Mouse (Mus musculus): ENCODE measurements at regions not wholly inside any gene's neighbourhood (a gene's known extent, or its start where the extent isn't known, plus 50 kb on each side); places are given as distances from the start of the nearest gene placed in this dataset.

DNA sequence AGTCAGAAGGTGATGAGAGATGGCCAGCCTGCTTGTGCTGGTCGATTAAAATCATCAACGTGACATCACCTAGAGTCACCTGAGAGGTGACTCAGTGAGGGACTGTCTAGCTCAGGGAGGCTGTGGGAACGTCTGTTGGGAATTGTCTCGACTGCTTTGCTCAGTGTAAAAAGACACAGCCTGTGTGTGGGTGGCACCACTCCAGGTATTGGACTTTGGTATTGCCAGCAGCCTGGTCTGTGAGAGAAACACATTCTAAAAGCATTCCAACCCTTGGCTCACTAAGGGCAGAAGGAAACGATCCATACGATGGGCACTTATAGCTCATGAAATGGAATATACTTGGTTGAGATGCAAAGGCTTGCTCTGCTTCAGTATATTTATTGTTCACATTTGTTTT is 209.2 kb downstream of the Mroh4 start:
- TF ChIP-seq EP300 (IDR thresholded peaks at IDR 0.05; ENCODE audit: low read depth), result no peak
- no peak for TF ChIP-seq CTCF (IDR thresholded peaks at IDR 0.05; ENCODE audit: low read depth)
- Histone ChIP-seq H3K36me3 (replicated peaks; ENCODE audit: control insufficient read depth, insufficient read depth, low read depth) (no peaks in the 10 kb centered on the region), H3K27ac (no peak overlapping the region), H3K4me3 (ENCODE audit: insufficient read depth in 1 of 2, low read depth in 2 of 2, low read length in 2 of 2) (no peak overlapping the region), H3K9me3 (ENCODE audit: control insufficient read depth, low read length) (no peaks in the 10 kb centered on the region), H3K27me3 (ENCODE audit: control insufficient read depth, insufficient read depth, low read length) (no peaks in the 10 kb centered on the region), H3K4me2 (ENCODE audit: low read depth) (no peak overlapping the region), H3K9ac (replicated peaks) (no peak overlapping the region), H3K4me1 (replicated peaks; ENCODE audit: control insufficient read depth in 2 of 2, insufficient read depth in 2 of 2, low read length in 1 of 2) (no peaks in the 10 kb centered on the region)
- DNase-seq (ENCODE audit: low read depth in 3 of 3, low spot score in 3 of 3), result no peak
- no peak for ATAC-seq (ENCODE audit: insufficient read depth)
- WGBS (ENCODE audit: insufficient replicate concordance), result 53% methylated on average over 6 of the region's 6 CpGs

DNA sequence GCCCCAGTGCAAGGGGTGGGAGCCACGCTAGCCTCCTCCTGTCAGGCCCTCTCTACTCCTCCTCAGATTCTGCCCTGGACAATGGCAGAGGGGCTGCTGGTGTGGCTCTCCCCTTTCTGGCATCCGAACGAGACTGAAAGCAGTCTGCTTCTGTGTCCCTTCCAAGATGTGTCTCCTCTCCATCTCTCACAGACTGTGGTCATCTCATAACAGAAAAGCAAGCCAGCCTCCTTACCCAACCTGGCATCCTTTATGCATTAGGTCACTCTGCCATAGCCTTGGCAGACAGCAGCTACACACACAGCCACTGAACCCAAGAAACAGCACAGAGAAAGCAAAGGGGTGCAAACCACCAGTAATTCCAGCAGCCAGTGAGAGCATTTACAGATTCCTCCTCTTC is 213.2 kb downstream of the Mroh4 start:
- no peaks in the 10 kb centered on the region for H3K9me3 ChIP-seq (ENCODE audit: control insufficient read depth, low read length)
- no peak overlapping the region for H3K9ac ChIP-seq (replicated peaks)
- TF ChIP-seq EP300 (IDR thresholded peaks at IDR 0.05; ENCODE audit: low read depth), result no peak
- TF ChIP-seq CTCF (IDR thresholded peaks at IDR 0.05; ENCODE audit: low read depth), result no peak
- H3K4me3 ChIP-seq (ENCODE audit: insufficient read depth in 1 of 2, low read depth in 2 of 2, low read length in 2 of 2), result no peak overlapping the region
- H3K27me3 ChIP-seq (ENCODE audit: control insufficient read depth, insufficient read depth, low read length), result no peaks in the 10 kb centered on the region
- no peaks in the 10 kb centered on the region for H3K4me1 ChIP-seq (replicated peaks; ENCODE audit: control insufficient read depth in 2 of 2, insufficient read depth in 2 of 2, low read length in 1 of 2)
- ATAC-seq (ENCODE audit: insufficient read depth), result no peak
- no peak overlapping the region for H3K4me2 ChIP-seq (ENCODE audit: low read depth)
- no peak for DNase-seq (ENCODE audit: low read depth in 3 of 3, low spot score in 3 of 3)
- 59% methylated on average over 3 of the region's 3 CpGs for WGBS (ENCODE audit: insufficient replicate concordance)
- H3K36me3 ChIP-seq (replicated peaks; ENCODE audit: control insufficient read depth, insufficient read depth, low read depth), result no peaks in the 10 kb centered on the region
- H3K27ac ChIP-seq, result no peak overlapping the region

DNA sequence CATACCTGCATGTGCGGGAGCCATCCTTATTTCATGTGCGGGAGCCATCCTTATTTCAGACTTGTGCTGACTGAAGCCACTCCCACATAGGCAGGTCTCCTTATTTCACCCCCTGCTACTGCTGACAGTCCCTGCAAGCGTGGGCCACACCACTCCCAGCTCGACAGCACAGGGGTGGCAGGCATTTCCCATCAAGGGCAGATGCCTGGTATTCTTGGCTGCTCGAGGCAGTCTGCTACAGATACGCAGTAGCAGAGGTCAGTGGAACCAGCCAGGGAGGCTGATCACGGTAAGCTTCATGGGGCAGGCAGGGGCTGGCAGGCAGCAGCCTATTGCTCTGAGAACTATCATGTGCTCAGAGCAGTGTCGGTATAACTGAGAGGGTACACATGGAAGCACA is 215.6 kb downstream of the Mroh4 start:
- no peak for ATAC-seq (ENCODE audit: insufficient read depth)
- H3K9me3 ChIP-seq (ENCODE audit: control insufficient read depth, low read length), result no peaks in the 10 kb centered on the region
- WGBS (ENCODE audit: insufficient replicate concordance), result 56% methylated on average over 8 of the region's 8 CpGs
- no peak for DNase-seq (ENCODE audit: low read depth in 3 of 3, low spot score in 3 of 3)
- no peaks in the 10 kb centered on the region for H3K36me3 ChIP-seq (replicated peaks; ENCODE audit: control insufficient read depth, insufficient read depth, low read depth)
- H3K4me3 ChIP-seq (ENCODE audit: insufficient read depth in 1 of 2, low read depth in 2 of 2, low read length in 2 of 2), result no peak overlapping the region
- no peak overlapping the region for H3K4me2 ChIP-seq (ENCODE audit: low read depth)
- TF ChIP-seq EP300 (IDR thresholded peaks at IDR 0.05; ENCODE audit: low read depth), result no peak
- no peak for TF ChIP-seq CTCF (IDR thresholded peaks at IDR 0.05; ENCODE audit: low read depth)
- H3K27ac ChIP-seq, result no peak overlapping the region
- no peak overlapping the region for H3K9ac ChIP-seq (replicated peaks)
- no peaks in the 10 kb centered on the region for H3K4me1 ChIP-seq (replicated peaks; ENCODE audit: control insufficient read depth in 2 of 2, insufficient read depth in 2 of 2, low read length in 1 of 2)
- no peaks in the 10 kb centered on the region for H3K27me3 ChIP-seq (ENCODE audit: control insufficient read depth, insufficient read depth, low read length)

DNA sequence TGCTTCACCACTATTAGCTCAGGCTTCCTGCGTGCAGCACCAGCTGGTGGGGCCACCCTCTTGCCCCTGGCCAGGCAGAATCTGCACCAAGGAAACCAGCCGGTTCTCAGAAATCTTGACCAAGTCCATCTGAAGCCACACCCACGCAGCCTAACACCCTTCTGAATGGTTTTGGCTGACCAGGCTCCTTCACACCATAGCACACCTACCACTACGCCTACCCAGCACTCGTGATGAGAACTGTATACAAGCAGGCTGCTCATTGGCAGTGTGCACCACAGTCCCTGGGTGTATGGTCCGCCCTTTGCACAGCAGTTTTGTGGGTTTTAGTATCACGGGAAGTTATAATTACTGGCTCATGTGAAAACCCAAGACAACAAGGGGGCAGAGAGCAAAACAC is 217.5 kb downstream of the Mroh4 start:
- Histone ChIP-seq H3K9me3 (ENCODE audit: control insufficient read depth, low read length) (no peaks in the 10 kb centered on the region), H3K27ac (no peak overlapping the region), H3K4me3 (ENCODE audit: insufficient read depth in 1 of 2, low read depth in 2 of 2, low read length in 2 of 2) (no peak overlapping the region), H3K27me3 (ENCODE audit: control insufficient read depth, insufficient read depth, low read length) (no peaks in the 10 kb centered on the region), H3K9ac (replicated peaks) (no peak overlapping the region), H3K4me1 (replicated peaks; ENCODE audit: control insufficient read depth in 2 of 2, insufficient read depth in 2 of 2, low read length in 1 of 2) (no peaks in the 10 kb centered on the region), H3K36me3 (replicated peaks; ENCODE audit: control insufficient read depth, insufficient read depth, low read depth) (no peaks in the 10 kb centered on the region), H3K4me2 (ENCODE audit: low read depth) (no peak overlapping the region)
- ATAC-seq (ENCODE audit: insufficient read depth) (no peak), DNase-seq (ENCODE audit: low read depth in 3 of 3, low spot score in 3 of 3) (no peak)
- WGBS (ENCODE audit: insufficient replicate concordance), result 69% methylated on average over 7 of the region's 7 CpGs
- no peak for TF ChIP-seq CTCF (IDR thresholded peaks at IDR 0.05; ENCODE audit: low read depth)
- no peak for TF ChIP-seq EP300 (IDR thresholded peaks at IDR 0.05; ENCODE audit: low read depth)

DNA sequence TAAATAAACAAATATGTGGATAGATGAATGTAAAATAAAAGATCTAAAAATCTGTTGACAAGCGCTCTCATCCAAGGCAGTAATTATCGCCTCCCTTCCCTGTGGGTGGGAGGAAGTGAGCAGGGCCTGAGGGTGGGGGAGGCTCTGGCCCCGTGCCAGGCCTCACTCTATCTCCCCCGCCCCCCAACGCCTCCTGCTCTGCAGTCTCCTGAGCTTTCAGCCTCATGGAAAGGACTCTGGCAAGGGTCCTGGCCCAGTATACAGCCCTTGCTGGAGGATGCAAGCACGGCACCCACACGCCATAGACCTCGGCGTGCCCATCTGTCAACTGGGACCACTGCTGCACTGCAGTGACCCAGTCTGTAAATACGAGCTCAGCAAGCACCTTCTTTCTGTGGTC is 222.9 kb downstream of the Mroh4 start:
- DNase-seq (ENCODE audit: low read depth in 3 of 3, low spot score in 3 of 3) (no peak), ATAC-seq (ENCODE audit: insufficient read depth) (no peak)
- no peaks in the 10 kb centered on the region for H3K36me3 ChIP-seq (replicated peaks; ENCODE audit: control insufficient read depth, insufficient read depth, low read depth)
- no peak overlapping the region for H3K4me2 ChIP-seq (ENCODE audit: low read depth)
- no peak overlapping the region for H3K4me3 ChIP-seq (ENCODE audit: insufficient read depth in 1 of 2, low read depth in 2 of 2, low read length in 2 of 2)
- WGBS (ENCODE audit: insufficient replicate concordance), result 47% methylated on average over 10 of the region's 10 CpGs
- H3K9ac ChIP-seq (replicated peaks), result no peak overlapping the region
- no peaks in the 10 kb centered on the region for H3K9me3 ChIP-seq (ENCODE audit: control insufficient read depth, low read length)
- H3K4me1 ChIP-seq (replicated peaks; ENCODE audit: control insufficient read depth in 2 of 2, insufficient read depth in 2 of 2, low read length in 1 of 2), result no peaks in the 10 kb centered on the region
- no peak overlapping the region for H3K27ac ChIP-seq
- no peaks in the 10 kb centered on the region for H3K27me3 ChIP-seq (ENCODE audit: control insufficient read depth, insufficient read depth, low read length)
- no peak for TF ChIP-seq CTCF (IDR thresholded peaks at IDR 0.05; ENCODE audit: low read depth)
- TF ChIP-seq EP300 (IDR thresholded peaks at IDR 0.05; ENCODE audit: low read depth), result no peak

Data from liver, embryonic 14.5 days (tissue).